11 mouse cellular contexts compared by ENCODE assay signal in genomic region chr10:91208461-91208860, GRCm38 (mm10). TPM values are rescaled to one million over a fixed set of nuclear protein-coding genes. Genes with fewer than 3 reads are reported as not detected.
DNase-seq lines count a peak whose midpoint lies in the region; TF ChIP-seq lines count a peak whose summit lies in the region.
"Had no signal": no experiment of that assay in that cellular context is flagged by ENCODE, and none has a peak within 500 bp of the region (broad histone marks: within the 10 kb centered on the region; RNA-seq: fewer than 3 reads in every experiment).

No protein-coding gene starts in this region.

- 51% methylated on average over 9 of the region's 9 CpGs for WGBS in bone marrow, adult 2 months
- WGBS in limb, embryonic 10.5 days, result 74% methylated on average over 9 of the region's 9 CpGs
- 75% methylated on average over 9 of the region's 9 CpGs for WGBS in hindbrain, embryonic 10.5 days

- peak overlapping the region; percentile 67; the same call in 1 of the 2 replicates for H3K27ac ChIP-seq in bone marrow, adult 2 months (ENCODE audit: control insufficient read depth, insufficient read depth, low read depth, low read length, poor library complexity)
- 0 out of 2 replicates have a peak overlapping the region, but pooled peaks have one; percentile 3 for H3K27ac ChIP-seq in limb, embryonic 10.5 days
- H3K27ac ChIP-seq in hindbrain, embryonic 10.5 days, result no peak overlapping the region
- H3K27ac ChIP-seq: layer of hippocampus, adult 2 months had no signal

- H3K4me3 ChIP-seq in bone marrow, adult 2 months (replicated peaks; ENCODE audit: control insufficient read depth, low read depth, low read length), result no peak overlapping the region
- H3K4me3 ChIP-seq in limb, embryonic 10.5 days, result no peak overlapping the region
- H3K4me3 ChIP-seq in hindbrain, embryonic 10.5 days, result no peak overlapping the region
- H3K4me3 ChIP-seq: layer of hippocampus, adult 2 months; myocyte had no signal

- no peaks in the 10 kb centered on the region for H3K36me3 ChIP-seq in limb, embryonic 10.5 days
- no peaks in the 10 kb centered on the region for H3K36me3 ChIP-seq in hindbrain, embryonic 10.5 days

- H3K9me3 ChIP-seq in limb, embryonic 10.5 days (replicated peaks), result no peaks in the 10 kb centered on the region
- H3K9me3 ChIP-seq in hindbrain, embryonic 10.5 days, result no peaks in the 10 kb centered on the region

- peaks cover 5% of the 10 kb centered on the region; the same call in 1 of the 2 replicates for H3K4me1 ChIP-seq in bone marrow, adult 2 months (ENCODE audit: control insufficient read depth, insufficient read depth, low read length)
- H3K4me1 ChIP-seq in limb, embryonic 10.5 days, result peaks cover 10% of the 10 kb centered on the region
- H3K4me1 ChIP-seq in hindbrain, embryonic 10.5 days (replicated peaks), result peaks cover 3% of the 10 kb centered on the region

- TF ChIP-seq POLR2A in bone marrow, adult 2 months (IDR thresholded peaks at IDR 0.05; ENCODE audit: borderline replicate concordance, control insufficient read depth, low read depth, low read length), result no peak

- peak; percentile 39 for DNase-seq in gastrocnemius, postnatal 10 days
- DNase-seq in gastrocnemius, adult 8-10 months (ENCODE audit: low spot score in 2 of 2), result no peak
- peak; percentile 41 for DNase-seq in fibroblast of lung, adult 2 months (ENCODE audit: low read depth)
- no peak for DNase-seq in limb, embryonic 10.5 days (ENCODE audit: low spot score)
- DNase-seq in right cerebral cortex, postnatal 14 days, result no peak
- no peak for DNase-seq in hindbrain, embryonic 10.5 days (ENCODE audit: low spot score)
- DNase-seq: cerebellum, postnatal 36 days; lung, postnatal 36 days had no signal

- no peaks in the 10 kb centered on the region for H3K27me3 ChIP-seq in limb, embryonic 10.5 days (ENCODE audit: low read depth, poor library complexity, severe bottlenecking)
- H3K27me3 ChIP-seq in hindbrain, embryonic 10.5 days (ENCODE audit: insufficient read depth, poor library complexity, severe bottlenecking), result no peaks in the 10 kb centered on the region

- no peak for TF ChIP-seq CTCF in bone marrow, adult 2 months (IDR thresholded peaks at IDR 0.05; ENCODE audit: control insufficient read depth, insufficient read depth, low read length)

RNA-seq across cellular contexts. Expression of gene Tmpo, which starts 27.3 kb away (rescaled TPM):
- 100 to 1,000 TPM in 1 of 2 experiments, 10 to 100 TPM in 1; 84.2 to 106 TPM for total RNA-seq in gastrocnemius, postnatal 10 days (2021)
- 10 to 100 TPM; 47.8 to 71.6 (median 53.8) TPM for total RNA-seq in gastrocnemius, adult 8-10 months (2022)
- polyA plus RNA-seq in bone marrow, adult 2 months (2011; ENCODE audit: insufficient read depth, insufficient read length, low replicate concordance, missing spikeins), result 212 and 250 TPM in 2 replicates
- 260 and 300 TPM in 2 replicates for polyA plus RNA-seq in limb, embryonic 10.5 days (2016; fragmentation: Nextera tagmentation; extraction: Ambion mirVana)
- polyA plus RNA-seq in hindbrain, embryonic 10.5 days (2016; fragmentation: Nextera tagmentation; extraction: Ambion mirVana), result 234 and 258 TPM in 2 replicates

Comparison
In these comparisons a context has a peak if more than half of its experiments do, and no peak if none do; other contexts are left out.
1. DNase-seq: peak in gastrocnemius, postnatal 10 days (single experiment) and fibroblast of lung, adult 2 months (single experiment); none in gastrocnemius, adult 8-10 months (0 of 2), limb, embryonic 10.5 days (single experiment), right cerebral cortex, postnatal 14 days (single experiment) and hindbrain, embryonic 10.5 days (single experiment).